Mouse (Mus musculus): ENCODE measurements around the gene Lhx8.

DNA sequence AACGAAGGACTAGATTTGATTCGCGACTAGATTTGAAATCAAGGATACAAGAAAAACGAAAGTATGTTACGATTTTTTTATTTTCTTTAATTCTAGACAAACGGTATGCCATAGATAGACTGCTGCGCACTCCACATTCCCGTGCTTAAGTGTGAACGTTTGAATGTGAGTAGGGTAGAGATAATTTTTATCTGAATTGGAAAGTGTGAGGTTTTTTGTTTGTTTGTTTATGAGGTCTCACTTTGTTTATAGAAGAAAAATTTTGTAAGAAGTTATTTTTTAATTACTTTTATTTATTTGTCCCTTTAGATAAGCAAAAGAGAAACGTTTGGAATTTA, 513 bp upstream of the Lhx8 start:
- TF ChIP-seq CTCF (IDR thresholded peaks at IDR 0.05; ENCODE audit: insufficient read depth, low read depth, low read length) (no peak), POLR2A (IDR thresholded peaks at IDR 0.05; ENCODE audit: insufficient read depth, low read depth, low read length) (no peak)

Measured in olfactory bulb, adult 2 months (tissue).